Mouse (Mus musculus): Measurements from ENCODE around the gene Kif18b.

Kif18b gene

GRCm38 (mm10) chr11:102880585-102881313, 44.2 kb downstream of the Kif18b start, which contains the start of the genes Eftud2 and Ccdc103:
Gene Eftud2 (minus strand): TSS chr11:102880985.
Gene Ccdc103 (plus strand): TSS chr11:102881204.
- DNase-seq (ENCODE audit: low spot score) = peak; percentile 81

- DNase-seq (ENCODE audit: low spot score) = no peak
Observed at GRCm38 (mm10) chr11:102879558-102879957, 45.4 kb downstream of the Kif18b start.

GRCm38 (mm10) chr11:102874801-102875334, 50.1 kb downstream of the Kif18b start:
- DNase-seq (ENCODE audit: low spot score) = no peak

GRCm38 (mm10) chr11:102864272-102864671, 60.7 kb downstream of the Kif18b start:
- no peak for DNase-seq (ENCODE audit: low spot score)

GRCm38 (mm10) chr11:102859933-102860332, 65.0 kb downstream of the Kif18b start:
- no peak for DNase-seq (ENCODE audit: low spot score)

- no peak for DNase-seq (ENCODE audit: low spot score)
Observed at GRCm38 (mm10) chr11:102858951-102859350, 66.0 kb downstream of the Kif18b start.

GRCm38 (mm10) chr11:102855941-102856340, 69.0 kb downstream of the Kif18b start:
- no peak for DNase-seq (ENCODE audit: low spot score)

Data from ovary, adult 18-20 months (tissue).